Mouse (Mus musculus): ENCODE data around the gene Timm50. TPM values are rescaled to one million over a fixed set of nuclear protein-coding genes. Genes with fewer than 3 reads are reported as not detected.

Timm50 gene
- total and polyA plus RNA-seq, 3 experiments = 86.3 to 145 (median 126) TPM

DNA sequence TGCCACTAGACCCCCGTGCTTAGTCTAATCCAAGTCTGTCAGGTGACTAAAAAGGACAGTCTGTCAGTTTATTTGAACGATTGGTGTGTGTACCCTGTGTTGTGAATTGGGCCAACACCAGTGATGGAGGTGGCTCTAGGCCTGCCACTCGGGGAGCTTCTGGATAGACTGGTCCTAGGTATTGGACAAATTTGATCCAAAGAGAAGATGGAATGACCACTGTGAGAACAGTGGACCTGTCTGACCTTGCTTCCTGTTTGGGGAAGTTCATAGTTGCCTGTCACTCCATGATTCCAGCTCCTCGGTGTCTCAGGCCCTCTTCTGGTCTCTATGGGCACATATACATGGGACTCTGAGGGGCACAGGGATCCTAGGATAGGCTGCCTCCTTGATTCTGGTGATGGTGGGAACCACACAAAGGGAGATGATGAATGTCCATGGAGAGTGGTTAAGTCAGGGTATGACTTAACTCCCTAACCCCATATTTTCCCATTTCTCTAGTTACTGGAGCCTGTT lies 39.9 kb upstream of the Timm50 start:
- Histone ChIP-seq H3K4me1 (ENCODE audit: control insufficient read depth in 1 of 2, insufficient read depth in 2 of 2) (peaks cover 12 to 36% of the 10 kb centered on the region in 2 experiments), H3K27ac (ENCODE audit: insufficient read depth, low read depth) (no peak overlapping the region; the same call in 1 of the 2 replicates), H3K4me2 (ENCODE audit: insufficient read depth, low read depth, poor library complexity, severe bottlenecking) (peak overlapping the region; percentile 85), H3K79me2 (replicated peaks; ENCODE audit: control insufficient read depth, extremely low read depth, insufficient read depth, poor library complexity, severe bottlenecking) (peaks cover 17% of the 10 kb centered on the region), H3K27me3 (replicated peaks) (no peaks in the 10 kb centered on the region), H3K4me3 (replicated peaks in 1 of 3; ENCODE audit: low read depth in 2 of 3, low read length in 2 of 3, poor library complexity in 1 of 3) (peak overlapping the region; percentile 70 to 99 (median 72)), H3K36me3 (replicated peaks in 1 of 2; ENCODE audit: control insufficient read depth in 1 of 2, insufficient read depth in 1 of 2, low read length in 1 of 2) (peaks cover 31 to 37% of the 10 kb centered on the region in 2 experiments), H3K9me3 (replicated peaks; ENCODE audit: low read length) (no peaks in the 10 kb centered on the region), H3K9ac (ENCODE audit: insufficient read depth, low read depth) (peak overlapping the region; percentile 99)
- no peak for TF ChIP-seq E2F4 (IDR thresholded peaks at IDR 0.05; ENCODE audit: insufficient replicate concordance, low read depth, low read length)
- TF ChIP-seq SMC3 (IDR thresholded peaks at IDR 0.05; ENCODE audit: low read depth, low read length) = no peak
- TF ChIP-seq JUND (conservative IDR thresholded peaks at IDR 0.05; ENCODE audit: low read depth, low read length) = no peak
- TF ChIP-seq POLR2AphosphoS2 (IDR thresholded peaks at IDR 0.05; ENCODE audit: low read depth, low read length) = no peak
- no peak for TF ChIP-seq RCOR1 (conservative IDR thresholded peaks at IDR 0.05; ENCODE audit: low read depth, low read length)
- TF ChIP-seq CHD2 (IDR thresholded peaks at IDR 0.05; ENCODE audit: low read length) = no peak
- dilution Hi-C loops (cut with MboI; ENCODE audit: extremely low pct_ligation_motif_present, extremely low pct_unique_long_range_greater_than_20kb, low sequenced_read_pairs) (no loop called here), in situ Hi-C loops (cut with MboI; ENCODE audit: low pct_ligation_motif_present, low pct_unique_long_range_greater_than_20kb, low sequenced_read_pairs) (no loop called here)
- no peak for DNase-seq (ENCODE audit: extremely low read depth)

DNA sequence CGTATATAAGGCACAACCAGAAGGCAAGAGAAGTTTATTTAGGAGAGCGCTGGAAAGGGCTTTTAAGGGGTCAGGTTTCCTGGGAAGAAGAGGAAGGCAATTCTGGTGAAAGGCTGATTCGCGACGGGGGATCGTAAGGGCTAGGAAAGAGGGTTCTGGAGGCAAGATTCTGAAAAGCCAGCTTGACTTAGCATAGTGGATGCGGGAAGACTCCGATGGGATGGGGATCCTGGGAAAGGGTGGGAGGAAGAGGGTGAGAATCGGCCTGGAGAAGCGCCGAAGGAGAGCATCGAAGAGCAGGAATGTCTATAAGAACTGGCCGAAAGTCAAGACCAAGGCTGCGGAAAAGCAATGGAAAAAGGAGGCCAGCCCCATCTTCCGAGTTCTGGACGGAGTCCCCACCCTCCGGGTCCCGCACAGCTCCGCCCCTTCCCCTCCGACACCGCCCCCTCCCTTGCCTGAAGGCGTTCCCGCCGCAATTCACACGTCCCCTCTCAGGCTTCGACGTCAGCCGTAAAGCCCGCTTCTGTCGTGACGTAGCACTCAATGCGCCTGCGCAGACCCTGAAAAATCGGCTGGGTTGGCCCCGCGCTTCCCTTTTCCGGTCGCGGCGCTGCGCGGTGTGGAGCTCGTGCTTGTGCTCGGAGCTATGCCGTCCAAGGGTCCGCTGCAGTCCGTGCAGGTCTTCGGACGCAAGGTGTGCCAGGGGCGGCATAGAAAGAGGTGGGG lies 38.4 kb upstream of the Timm50 start, which contains the start of gene Rps16:
Rps16 (plus strand) TSS at position 498 of the 729 bp plus-strand sequence.
- Histone ChIP-seq H3K79me2 (replicated peaks; ENCODE audit: control insufficient read depth, extremely low read depth, insufficient read depth, poor library complexity, severe bottlenecking) (peaks cover 17% of the 10 kb centered on the region), H3K27me3 (replicated peaks) (no peaks in the 10 kb centered on the region), H3K4me3 (replicated peaks in 1 of 3; ENCODE audit: low read depth in 2 of 3, low read length in 2 of 3, poor library complexity in 1 of 3) (peak within 1 kb of the TSS; percentile 70 to 99 (median 80)), H3K36me3 (replicated peaks in 1 of 2; ENCODE audit: control insufficient read depth in 1 of 2, insufficient read depth in 1 of 2, low read length in 1 of 2) (peaks cover 31 to 36% of the 10 kb centered on the region in 2 experiments), H3K4me1 (ENCODE audit: control insufficient read depth in 1 of 2, insufficient read depth in 2 of 2) (peaks cover 12 to 36% of the 10 kb centered on the region in 2 experiments), H3K27ac (ENCODE audit: insufficient read depth, low read depth) (peak within 1 kb of the TSS; percentile 70), H3K9me3 (replicated peaks; ENCODE audit: low read length) (no peaks in the 10 kb centered on the region), H3K4me2 (ENCODE audit: insufficient read depth, low read depth, poor library complexity, severe bottlenecking) (peak within 1 kb of the TSS; percentile 85), H3K9ac (ENCODE audit: insufficient read depth, low read depth) (peak within 1 kb of the TSS; percentile 99)
- dilution Hi-C loops (cut with MboI; ENCODE audit: extremely low pct_ligation_motif_present, extremely low pct_unique_long_range_greater_than_20kb, low sequenced_read_pairs) = no loop called here
- in situ Hi-C loops (cut with MboI; ENCODE audit: low pct_ligation_motif_present, low pct_unique_long_range_greater_than_20kb, low sequenced_read_pairs) = no loop called here
- peak; percentile 97 for DNase-seq (ENCODE audit: extremely low read depth)
- no peak for TF ChIP-seq MAFK (IDR thresholded peaks at IDR 0.05; ENCODE audit: insufficient replicate concordance, low read length)
- no peak for TF ChIP-seq ZKSCAN1 (IDR thresholded peaks at IDR 0.05; ENCODE audit: borderline replicate concordance, low read depth, low read length)
- TF ChIP-seq CHD1 (IDR thresholded peaks at IDR 0.05; ENCODE audit: low read depth, low read length) = no peak
- TF ChIP-seq MEF2A (IDR thresholded peaks at IDR 0.05; ENCODE audit: borderline replicate concordance, low read depth, low read length) = peak; percentile 26
- TF ChIP-seq HCFC1 (IDR thresholded peaks at IDR 0.05; ENCODE audit: low read depth, low read length) = peak; percentile 89
- TF ChIP-seq NELFE (IDR thresholded peaks at IDR 0.05; ENCODE audit: low read depth, low read length) = peak; percentile 93
- peak; percentile 88 for TF ChIP-seq POLR2A (IDR thresholded peaks at IDR 0.05; ENCODE audit: low read depth, low read length)
- TF ChIP-seq BHLHE40 (IDR thresholded peaks at IDR 0.05; ENCODE audit: low read depth, low read length) = 0 out of 2 replicates have a peak, but pooled peaks have one; percentile 4
- no peak for TF ChIP-seq ZC3H11A (IDR thresholded peaks at IDR 0.05; ENCODE audit: low read depth, low read length)
- TF ChIP-seq JUND (conservative IDR thresholded peaks at IDR 0.05; ENCODE audit: low read depth, low read length) = no peak
- peak; percentile 27; the same call in 1 of the 2 replicates for TF ChIP-seq EP300 (IDR thresholded peaks at IDR 0.05; ENCODE audit: low read length)
- TF ChIP-seq RAD21 (IDR thresholded peaks at IDR 0.05; ENCODE audit: low read depth, low read length) = no peak
- 0 out of 2 replicates have a peak, but pooled peaks have one; percentile 35 for TF ChIP-seq ZNF384 (IDR thresholded peaks at IDR 0.05; ENCODE audit: low read depth, low read length)
- TF ChIP-seq IRF4 (IDR thresholded peaks at IDR 0.05; ENCODE audit: low read depth, low read length) = peak; percentile 47
- TF ChIP-seq CTCF (conservative IDR thresholded peaks at IDR 0.05 in 1 of 2, IDR thresholded peaks at IDR 0.05 in 1 of 2; ENCODE audit: low read depth in 2 of 2, low read length in 2 of 2) = no peak
- TF ChIP-seq TCF12 (IDR thresholded peaks at IDR 0.05; ENCODE audit: low read depth, low read length) = peak; percentile 93
- TF ChIP-seq SIN3A (IDR thresholded peaks at IDR 0.05; ENCODE audit: low read length) = no peak; the same call in 1 of the 2 replicates
- TF ChIP-seq MXI1 (IDR thresholded peaks at IDR 0.05; ENCODE audit: low read depth, low read length) = peak; percentile 78; the same call in 1 of the 2 replicates
- no peak for TF ChIP-seq SMC3 (IDR thresholded peaks at IDR 0.05; ENCODE audit: low read depth, low read length)
- TF ChIP-seq E2F4 (IDR thresholded peaks at IDR 0.05; ENCODE audit: insufficient replicate concordance, low read depth, low read length) = peak; percentile 85; the same call in 1 of the 2 replicates
- TF ChIP-seq RCOR1 (conservative IDR thresholded peaks at IDR 0.05; ENCODE audit: low read depth, low read length) = no peak; the same call in 1 of the 2 replicates
- TF ChIP-seq TBP (conservative IDR thresholded peaks at IDR 0.05; ENCODE audit: low read depth, low read length) = peak; percentile 87
- peak; percentile 58; the same call in 1 of the 2 replicates for TF ChIP-seq CHD2 (IDR thresholded peaks at IDR 0.05; ENCODE audit: low read length)
- peak; percentile 85; the same call in 1 of the 2 replicates for TF ChIP-seq MYC (IDR thresholded peaks at IDR 0.05; ENCODE audit: low read depth, low read length)
- TF ChIP-seq ZMIZ1 (IDR thresholded peaks at IDR 0.05; ENCODE audit: low read depth, low read length) = peak; percentile 92
- TF ChIP-seq USF2 (conservative IDR thresholded peaks at IDR 0.05; ENCODE audit: low read depth, low read length) = no peak
- peak; percentile 98 for TF ChIP-seq MAZ (IDR thresholded peaks at IDR 0.05; ENCODE audit: low read depth, low read length)
- TF ChIP-seq ELF1 (IDR thresholded peaks at IDR 0.05; ENCODE audit: low read depth, low read length) = peak; percentile 94
- no peak for TF ChIP-seq UBTF (IDR thresholded peaks at IDR 0.05; ENCODE audit: low read depth, low read length)

Data from CH12.LX (cell line).